Mouse (Mus musculus) thymus, postnatal 10 days (tissue): Measurements from ENCODE around the gene Slit1.

Experiments
- DNase-seq, 2 experiments: peaks; one replicate each; pipeline ENCODE4 v3.0.0; 2021; ENCODE audit warnings: low spot score in 2 of 2

Slit1 gene

DNA sequence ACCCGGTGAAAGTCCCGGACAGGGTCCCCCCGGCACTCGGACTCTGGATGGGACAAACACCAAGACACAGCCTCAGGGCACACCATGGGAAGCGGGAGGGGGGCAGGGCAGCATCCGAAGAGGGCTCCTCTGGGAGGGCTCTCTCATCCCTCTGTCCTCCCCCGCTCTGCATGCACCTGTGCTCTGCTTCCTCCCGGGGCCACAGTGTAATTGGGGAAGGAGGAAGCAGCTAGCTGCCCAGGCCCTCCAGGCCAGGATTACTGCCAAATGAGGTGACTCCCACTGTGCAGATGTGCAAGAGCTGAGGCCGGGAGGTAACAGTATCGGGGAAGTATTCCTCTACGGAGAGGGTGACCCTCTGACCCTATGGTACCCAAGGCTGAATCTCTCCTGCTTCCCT, 142.8 kb downstream of the Slit1 start:
- DNase-seq = no peak

DNA sequence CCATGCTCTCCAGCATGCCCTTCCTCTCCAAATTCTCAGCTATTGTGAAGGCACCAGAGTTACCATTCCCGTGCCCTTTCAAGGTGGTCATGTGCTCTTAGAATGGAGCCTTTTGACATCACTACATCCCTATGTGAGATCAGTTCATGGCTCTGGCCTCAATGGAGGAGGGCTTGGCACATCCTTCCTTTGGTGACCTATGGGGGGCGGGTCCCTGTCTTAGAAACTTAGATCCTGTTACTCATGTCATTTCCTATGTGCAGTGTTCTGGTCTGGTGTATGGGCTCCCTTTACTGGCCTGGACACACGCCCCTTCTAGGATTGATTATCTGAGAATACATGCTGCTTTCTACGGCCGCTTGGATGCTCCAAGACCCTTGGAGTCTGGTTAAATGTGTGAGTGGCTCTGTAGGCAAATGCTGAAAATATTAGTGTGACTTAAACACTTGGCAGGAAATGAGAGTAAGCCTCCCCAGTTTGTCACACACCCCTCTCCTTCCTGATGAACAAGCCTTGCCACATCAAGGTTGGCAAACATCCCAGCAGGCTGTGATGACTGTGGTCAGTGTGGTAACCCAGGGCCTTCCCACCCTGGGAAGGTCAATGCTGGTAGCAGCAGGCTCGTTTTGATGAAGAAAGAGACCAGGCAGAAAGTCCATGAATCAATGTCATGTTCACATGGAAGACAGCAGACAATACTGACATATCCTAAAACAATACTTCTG, 146.1 kb downstream of the Slit1 start:
- DNase-seq = no peak

DNA sequence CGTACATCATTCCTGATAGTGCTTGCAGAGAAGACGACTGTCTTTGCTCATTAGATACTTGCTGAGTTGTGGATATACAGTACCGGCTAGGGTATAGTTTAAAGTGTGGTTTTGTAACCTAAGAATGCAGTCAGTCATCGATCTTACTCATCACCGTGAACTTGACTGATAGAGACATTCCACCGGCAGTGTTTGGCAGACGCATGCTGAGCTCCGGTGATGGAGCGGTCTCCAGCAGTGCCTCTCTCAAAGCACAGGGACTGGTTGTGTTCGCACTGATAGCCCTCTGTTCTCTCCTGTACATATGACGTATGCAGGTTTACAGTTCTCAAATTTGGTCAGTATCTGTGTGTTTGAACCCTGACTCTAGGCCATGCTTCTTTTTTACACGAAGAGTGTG, 151.7 kb downstream of the Slit1 start:
- no peak for DNase-seq

DNA sequence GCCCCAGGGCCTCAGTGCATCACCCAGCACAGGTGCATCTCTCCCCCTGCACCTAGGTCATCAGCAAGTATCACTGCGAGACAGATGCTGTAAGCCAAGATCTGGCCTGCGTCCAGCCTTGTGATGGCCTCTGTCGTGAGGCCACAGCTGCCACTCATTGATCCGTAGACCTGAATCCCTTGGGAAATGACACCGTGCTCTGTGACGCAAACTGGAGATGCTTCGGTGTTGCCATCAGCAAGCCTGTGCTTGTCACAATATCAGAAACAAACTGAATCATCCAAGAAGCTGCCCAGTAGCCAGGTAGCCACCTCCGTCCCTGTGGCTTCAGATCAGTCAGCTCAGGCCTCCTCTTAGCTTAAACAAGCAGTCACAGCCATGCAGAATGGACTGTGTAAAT, 153.8 kb downstream of the Slit1 start:
- no peak for DNase-seq

DNA sequence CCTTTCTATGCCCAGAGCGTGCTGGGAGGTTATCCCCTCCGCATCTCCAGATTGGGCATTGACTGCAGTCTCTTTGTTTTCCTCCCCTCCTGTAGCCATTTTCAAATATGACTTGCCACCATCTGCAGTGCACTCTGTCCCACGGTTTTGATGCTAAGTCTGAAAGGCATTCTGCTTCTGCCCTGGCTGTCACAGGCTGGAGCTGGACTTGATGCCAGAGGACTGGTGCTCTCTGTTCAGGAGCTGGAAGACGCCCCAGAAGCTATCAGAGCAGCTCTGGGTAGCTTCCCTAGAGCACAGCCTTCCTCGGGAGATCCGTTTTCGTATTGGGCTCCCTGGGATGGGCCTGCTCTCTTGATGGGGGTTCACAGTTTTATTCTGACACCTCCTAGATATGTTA, 154.4 kb downstream of the Slit1 start:
- no peak for DNase-seq

DNA sequence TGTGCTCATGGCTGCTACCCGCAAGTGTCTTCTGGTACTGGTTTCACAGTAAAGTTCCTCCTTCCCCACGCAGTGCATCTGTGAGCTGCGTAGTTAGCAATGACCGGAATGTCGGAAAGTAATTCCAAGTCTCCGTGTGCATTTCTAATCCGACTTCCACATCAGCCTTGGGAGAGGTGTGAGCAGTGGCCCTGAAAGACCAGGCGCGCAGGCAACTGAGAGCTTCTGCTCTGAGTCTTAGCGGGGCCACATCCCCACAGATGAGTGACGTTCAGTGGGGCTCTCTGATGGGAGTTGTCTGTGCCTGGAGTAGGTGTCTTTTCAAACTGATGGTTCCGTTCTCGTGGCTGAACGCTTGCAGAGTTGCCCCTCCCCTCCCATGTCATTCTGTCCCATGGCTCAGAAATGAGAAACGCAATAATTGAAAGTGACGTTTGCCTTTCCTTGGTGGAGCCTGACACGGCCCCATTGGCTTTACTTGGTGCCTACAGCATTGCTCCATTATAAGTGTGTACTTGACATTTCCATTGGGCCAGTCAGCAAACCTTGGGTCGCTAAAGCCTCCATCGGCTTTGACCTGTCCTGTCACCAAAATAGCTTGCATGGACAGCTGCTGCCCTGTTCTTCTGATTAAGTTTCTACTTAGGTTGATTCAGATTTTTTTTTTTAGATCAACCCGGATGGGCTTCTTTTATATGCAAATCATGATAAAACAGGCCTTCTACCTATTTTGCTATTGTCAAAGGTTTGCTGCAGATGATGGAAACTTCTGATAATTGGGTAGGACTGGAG, 155.8 kb downstream of the Slit1 start:
- DNase-seq = no peak

DNA sequence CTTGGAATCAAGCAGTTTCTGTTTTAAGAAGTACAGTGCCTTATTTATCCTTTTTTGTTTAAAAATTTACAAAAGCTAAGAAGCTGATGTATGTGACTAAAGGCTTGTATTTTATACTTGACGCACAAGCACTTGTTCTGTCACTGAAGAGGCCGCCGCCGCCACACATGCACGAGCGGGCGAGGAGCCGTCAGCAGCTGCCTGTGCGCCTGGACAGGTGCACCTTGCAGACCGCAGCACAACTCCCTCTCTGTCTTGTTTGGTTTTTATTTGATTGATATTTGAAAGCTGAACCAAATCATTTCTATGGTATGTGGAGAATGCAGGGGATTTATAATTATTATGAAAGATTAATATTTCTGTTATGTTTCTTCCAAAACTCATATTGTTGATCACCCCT, 156.7 kb downstream of the Slit1 start:
- no peak for DNase-seq

DNA sequence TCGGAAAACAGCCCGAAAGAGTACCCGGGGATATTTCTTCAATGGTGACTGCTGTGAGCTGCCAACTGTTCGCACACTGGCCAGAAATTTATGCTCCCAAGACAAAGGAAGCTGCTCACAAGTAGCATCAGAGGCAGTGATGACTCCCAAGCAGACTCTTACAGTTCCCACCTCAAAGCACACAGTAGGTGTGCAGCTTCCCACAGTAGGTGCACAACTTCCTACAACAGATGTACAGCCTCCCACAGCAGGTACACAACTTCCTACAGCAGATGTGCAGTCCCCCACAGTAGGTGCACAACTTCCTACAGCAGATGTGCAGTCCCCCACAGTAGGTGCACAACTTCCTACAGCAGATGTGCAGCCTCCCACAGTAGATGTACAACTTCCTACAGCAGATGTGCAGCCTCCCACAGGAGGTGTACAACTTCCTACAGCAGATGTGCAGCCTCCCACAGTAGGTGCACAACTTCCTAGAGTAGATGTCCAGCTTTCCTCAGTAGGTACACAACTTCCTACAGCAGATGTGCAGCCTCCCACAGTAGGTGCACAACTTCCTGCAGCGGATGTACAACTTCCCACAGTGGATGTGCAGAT, 160.4 kb downstream of the Slit1 start:
- no peak for DNase-seq

DNA sequence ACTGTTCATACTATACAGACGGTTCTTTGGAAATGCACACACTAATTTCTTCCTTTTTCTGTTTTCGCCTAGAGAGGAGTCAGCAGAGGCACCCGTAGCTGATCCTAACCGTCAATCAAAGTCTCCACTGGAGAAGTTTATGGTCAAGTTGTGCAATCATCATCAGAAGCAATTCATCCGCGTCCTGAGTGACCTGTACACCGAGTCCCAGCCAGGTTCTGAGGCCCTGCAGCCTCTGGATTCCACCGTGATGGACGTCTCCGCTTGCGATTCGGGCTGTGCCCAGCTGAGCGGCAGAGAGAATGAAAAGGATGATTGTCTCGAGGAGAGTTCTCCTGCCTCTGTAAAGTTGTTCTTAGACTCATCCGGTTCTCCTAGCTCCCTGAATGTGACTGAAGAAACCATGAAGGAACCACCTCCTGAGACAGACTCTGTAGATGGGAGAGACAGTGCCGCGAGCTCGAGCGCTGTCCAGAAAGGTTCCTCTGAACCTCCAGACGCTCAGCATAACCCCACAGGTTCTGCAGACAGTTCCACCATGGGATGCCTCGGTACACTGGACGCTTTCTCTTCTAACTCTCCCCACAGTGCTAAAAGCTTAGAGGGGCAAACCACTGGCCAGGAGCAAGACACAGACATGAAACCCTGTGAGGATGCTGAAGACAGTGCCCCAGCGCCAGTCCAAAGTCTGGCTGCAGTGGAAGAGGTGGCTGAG, 161.6 kb downstream of the Slit1 start, which contains the start of gene Gm340:
Gene Gm340, plus strand, starts transcription at position 665 of the 715 bp plus-strand sequence.
- no peak for DNase-seq

DNA sequence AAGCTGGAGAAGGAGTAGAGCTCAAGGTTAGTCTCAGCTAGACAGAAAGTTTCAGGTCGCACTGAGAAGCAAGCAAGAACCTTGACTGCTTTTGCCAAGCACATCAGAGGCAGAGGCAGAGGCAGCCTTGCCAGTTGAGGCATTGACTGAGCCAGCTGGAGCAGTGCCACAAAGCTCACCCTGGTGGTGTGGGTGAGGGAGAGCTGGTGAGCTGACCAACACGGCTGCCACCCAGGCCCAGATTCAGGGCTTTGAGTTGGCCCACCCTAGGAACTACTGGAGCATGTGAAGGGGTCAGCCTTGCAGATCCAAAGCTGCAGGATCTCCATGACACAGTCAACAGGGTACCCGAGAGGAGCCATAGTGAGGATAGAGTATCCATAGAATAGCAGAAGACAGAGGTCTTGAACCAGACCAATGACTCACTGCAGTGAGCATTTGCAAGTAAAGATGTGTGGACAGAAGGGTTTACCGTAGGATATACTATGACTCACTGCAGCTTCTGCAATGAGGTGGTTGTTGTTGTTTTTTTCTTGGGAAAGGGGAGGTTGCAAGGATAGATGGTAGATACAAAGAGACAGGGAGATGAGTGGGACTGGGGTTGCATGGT, 164.0 kb downstream of the Slit1 start:
- DNase-seq = no peak

DNA sequence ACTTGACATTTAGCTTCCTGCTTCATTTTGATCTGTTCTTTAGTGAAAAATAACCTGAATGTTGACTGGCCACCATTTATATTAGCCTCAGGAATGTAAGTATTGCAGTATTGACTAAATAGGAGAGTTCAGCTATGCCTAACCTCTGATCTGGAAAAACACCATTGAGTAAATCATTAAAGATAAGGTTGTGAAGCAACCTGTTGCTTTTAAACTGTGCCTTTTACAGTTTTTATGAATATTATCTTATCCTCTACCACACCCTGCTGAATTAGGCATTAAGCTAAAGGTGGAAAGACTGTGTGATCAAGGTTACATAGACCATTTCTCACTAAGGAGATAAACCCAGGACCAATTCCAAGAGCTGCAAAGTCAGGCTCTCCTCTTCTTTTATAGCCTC, 165.9 kb downstream of the Slit1 start:
- DNase-seq = no peak

DNA sequence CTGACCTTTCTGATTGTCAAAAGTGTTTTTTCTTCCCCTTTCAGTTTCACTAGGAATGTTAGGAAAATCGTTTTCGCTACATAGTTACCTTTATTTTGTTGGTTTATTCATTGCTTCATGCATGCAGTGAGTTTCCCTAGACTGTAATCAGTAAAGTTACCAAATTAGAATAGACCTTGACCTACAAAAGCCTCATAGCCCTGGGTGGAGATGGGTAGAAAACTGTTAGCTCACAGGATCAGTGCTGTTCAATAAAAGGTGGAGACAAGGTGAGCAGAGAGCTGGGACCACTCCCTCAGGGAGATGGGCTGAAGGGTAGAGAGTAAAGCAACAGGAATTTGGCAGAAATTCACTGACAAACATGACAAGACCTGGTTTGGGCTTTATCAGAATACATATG, 169.8 kb downstream of the Slit1 start:
- DNase-seq = no peak

DNA sequence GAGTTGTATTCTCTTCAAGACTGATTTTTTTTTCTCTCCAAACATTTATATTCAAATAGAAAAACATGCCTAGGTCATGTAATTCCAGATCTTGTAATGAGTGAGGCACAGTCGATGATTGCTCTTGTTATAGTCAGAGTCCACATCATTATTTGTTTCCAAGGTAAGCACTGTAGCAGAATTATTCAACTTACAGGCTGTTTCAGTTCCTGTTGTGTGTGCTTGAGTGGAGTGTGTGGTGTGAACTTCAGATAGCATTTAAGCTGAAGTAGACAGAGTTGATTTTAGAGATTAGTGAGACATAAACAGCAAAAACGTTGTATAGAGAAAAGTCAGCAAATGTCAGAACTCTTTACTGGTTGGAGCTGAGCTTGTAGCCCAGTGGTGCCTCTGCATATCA, 174.7 kb downstream of the Slit1 start:
- DNase-seq = no peak

DNA sequence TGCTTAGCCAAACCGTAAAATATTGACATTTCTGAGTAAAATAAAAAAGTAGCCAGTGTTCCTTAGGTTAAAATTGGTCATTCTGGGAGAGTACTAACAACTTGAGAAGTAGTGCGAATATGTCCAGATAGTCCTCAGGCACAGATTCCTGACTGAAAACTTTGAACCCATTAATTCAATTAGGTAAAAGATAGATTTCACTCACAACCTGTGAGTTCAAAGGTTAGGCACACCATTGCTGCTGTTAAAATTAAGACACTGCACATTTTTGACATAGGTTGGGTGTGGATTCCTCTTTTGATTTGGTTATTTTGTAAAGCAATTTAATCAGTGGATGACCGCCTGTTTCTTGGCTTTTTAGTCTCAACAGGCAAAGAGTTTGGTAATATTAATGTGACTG, 182.6 kb downstream of the Slit1 start:
- DNase-seq = no peak

DNA sequence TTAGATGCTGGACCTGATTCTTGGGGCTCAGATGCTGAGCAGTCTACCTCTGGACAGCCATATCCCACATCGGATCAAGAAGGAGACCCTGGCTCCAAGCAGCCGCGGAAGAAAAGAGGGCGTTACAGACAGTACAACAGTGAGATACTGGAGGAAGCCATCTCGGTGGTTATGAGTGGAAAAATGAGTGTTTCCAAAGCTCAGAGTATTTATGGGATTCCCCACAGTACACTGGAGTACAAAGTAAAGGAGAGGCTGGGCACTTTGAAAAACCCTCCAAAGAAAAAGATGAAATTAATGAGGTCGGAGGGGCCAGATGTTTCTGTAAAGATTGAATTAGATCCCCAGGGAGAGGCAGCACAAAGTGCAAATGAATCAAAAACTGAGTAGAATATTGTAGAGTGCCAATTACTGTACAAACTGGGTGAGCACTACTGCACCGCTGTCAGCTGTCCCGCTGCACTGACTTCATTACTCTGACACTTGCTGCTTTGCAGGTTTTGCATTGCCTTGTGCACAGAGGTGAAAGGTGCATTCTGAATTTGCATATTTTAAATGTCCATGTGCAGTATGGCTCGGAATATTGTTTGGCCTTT, 184.5 kb downstream of the Slit1 start:
- no peak for DNase-seq

DNA sequence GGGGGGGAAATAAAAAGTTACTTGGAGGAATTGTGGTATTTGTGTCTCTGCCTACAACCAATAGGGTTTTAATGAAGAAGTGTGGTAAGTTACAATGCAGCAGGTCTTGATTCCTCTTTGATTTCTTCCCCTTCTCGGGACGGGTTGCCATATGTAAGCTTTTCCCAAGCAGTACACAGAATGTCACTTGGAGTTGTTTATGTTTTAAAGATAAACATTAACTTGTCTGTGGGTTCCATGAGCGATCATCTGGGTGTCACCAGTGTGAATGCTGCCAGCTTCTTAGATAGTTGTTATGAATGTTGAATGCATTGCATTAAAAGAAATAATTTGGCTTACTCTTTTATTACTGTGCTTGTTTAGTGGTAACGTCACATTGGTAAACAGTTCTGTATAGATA, 186.0 kb downstream of the Slit1 start:
- no peak for DNase-seq

DNA sequence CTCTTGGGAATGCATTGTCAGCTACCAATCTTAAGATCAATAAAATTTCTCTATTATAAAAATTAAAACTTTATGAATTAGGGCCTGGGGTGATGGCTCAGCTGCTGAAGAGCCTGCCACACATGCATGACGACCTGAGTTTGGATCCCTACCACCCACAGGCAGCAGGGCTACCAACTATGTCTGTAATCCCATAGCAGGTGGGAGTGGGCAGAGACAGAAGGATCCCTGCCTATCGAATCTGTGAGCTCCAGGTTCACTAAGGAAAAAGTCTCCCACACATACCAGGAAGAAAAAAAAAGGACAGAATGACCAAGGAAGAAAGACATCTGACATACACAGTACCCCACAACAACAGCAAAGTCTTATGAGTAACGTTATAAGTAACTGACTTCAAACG, 186.5 kb downstream of the Slit1 start:
- DNase-seq = no peak
